Mouse (Mus musculus): ENCODE data around the gene Praf2. TPM values are rescaled to one million over a fixed set of nuclear protein-coding genes. Genes with fewer than 3 reads are reported as not detected.
A peak's percentile ranks its signal among the peaks of the same experiment; 100 is the strongest.
"Not testable (repeated sequence)": the region's sequence is repeated elsewhere in the genome, so short reads cannot be mapped to it uniquely, and the experiment has no call there.

Gene Praf2
- total and polyA plus RNA-seq, 3 experiments = 6.1 to 15.8 (median 6.7) TPM

DNA sequence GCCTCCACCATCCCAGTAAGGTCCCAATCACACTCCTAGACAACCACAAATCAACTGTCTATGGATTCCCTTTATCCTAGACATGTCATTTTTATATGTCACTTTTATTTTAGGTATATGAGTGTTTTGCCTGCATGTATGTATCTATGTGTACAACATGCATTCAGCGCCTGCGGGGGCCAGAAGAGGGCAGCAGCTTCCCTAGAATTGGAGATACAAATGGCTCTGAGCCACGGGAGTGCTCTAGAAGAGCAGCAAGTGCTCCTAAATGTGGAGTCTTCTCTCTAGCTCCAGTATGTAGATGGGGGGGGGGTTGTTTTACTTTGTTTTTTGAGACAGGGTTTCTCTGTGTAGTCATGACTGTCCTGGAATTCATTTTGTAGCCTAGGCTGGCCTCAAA, 25.4 kb downstream of the Praf2 start:
- H3K4me3 ChIP-seq; H3K27me3 ChIP-seq (ENCODE audit: control insufficient read depth, insufficient read depth, low read length); H3K79me2 ChIP-seq (replicated peaks; ENCODE audit: control insufficient read depth, insufficient read depth, low read length); H3K4me1 ChIP-seq (ENCODE audit: control insufficient read depth, insufficient read depth, low read length); H3K9ac ChIP-seq (ENCODE audit: low read depth, low read length); H3K36me3 ChIP-seq (ENCODE audit: control insufficient read depth, insufficient read depth, low read length); H3K27ac ChIP-seq: not testable (repeated sequence)
- TF ChIP-seq CTCF (IDR thresholded peaks at IDR 0.05) = peak; percentile 49
- DNase-seq = peak in 1 of 2 experiments; percentile 26
- intact Hi-C loops (cut with DNase I) = loop anchor here (1.0 kb wide), 1 partner anchor 23 kb away; no protein-coding TSS in a partner anchor
- WGBS = 12% methylated on average over 3 of the region's 3 CpGs

DNA sequence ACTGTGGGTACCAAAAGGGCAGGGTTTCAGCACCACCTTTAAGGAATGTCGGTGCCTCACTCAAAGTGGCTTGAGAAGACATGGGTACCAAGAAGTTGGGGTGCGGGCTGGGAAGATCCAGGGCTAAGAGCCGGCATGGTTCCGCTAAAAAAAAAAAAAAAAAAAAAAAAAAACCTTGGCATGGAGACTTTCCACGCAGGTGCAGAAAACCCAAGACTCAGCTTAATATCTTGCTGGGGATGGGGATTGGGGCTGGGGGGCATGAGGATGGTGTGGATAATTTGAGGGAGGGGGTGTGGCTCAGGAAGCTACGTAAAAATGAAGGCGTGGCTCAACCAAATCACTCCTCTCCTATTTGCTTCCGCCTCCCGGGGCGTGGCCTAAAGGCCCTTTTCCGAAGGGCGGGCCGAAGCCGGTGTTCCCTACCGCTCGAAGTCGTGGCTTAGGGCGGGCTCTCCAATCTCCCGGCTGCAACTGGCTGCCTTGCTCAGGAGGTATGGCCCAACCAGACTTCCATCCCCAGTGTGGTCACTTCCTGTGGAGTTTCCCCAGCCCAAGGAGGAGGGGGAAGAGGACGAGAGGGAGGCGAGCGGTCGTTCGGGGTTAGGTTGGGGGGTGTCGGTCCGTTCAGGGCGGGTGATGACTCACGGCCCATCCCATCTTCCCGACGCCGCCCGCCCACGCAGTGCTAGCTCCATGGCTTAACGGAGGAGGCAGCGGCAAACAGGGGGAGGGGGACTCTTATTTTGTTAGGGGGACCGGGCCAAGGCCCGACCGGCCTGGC, 34.1 kb downstream of the Praf2 start, which contains the start of gene Tfe3:
Gene Tfe3, plus strand, starts transcription at position 424 of the 784 bp plus-strand sequence.
- intact Hi-C loops (cut with DNase I) = no loop called here
- no peaks in the 10 kb centered on the region for H3K27me3 ChIP-seq (ENCODE audit: control insufficient read depth, insufficient read depth, low read length)
- peak; percentile 87 to 95 for DNase-seq
- no peaks in the 10 kb centered on the region for H3K79me2 ChIP-seq (replicated peaks; ENCODE audit: control insufficient read depth, insufficient read depth, low read length)
- TF ChIP-seq CTCF (IDR thresholded peaks at IDR 0.05) (no peak), POLR2A (IDR thresholded peaks at IDR 0.05; ENCODE audit: insufficient read depth, low read depth, low read length) (peak; percentile 81)
- peaks cover 1% of the 10 kb centered on the region for H3K4me1 ChIP-seq (ENCODE audit: control insufficient read depth, insufficient read depth, low read length)
- peak within 1 kb of the TSS; percentile 63 for H3K4me3 ChIP-seq
- WGBS = 24% methylated on average over 38 of the region's 38 CpGs
- H3K36me3 ChIP-seq (ENCODE audit: control insufficient read depth, insufficient read depth, low read length) = peaks cover 5% of the 10 kb centered on the region
- H3K9ac ChIP-seq (ENCODE audit: low read depth, low read length) = peak within 1 kb of the TSS; percentile 92
- H3K27ac ChIP-seq = peak within 1 kb of the TSS; percentile 88

DNA sequence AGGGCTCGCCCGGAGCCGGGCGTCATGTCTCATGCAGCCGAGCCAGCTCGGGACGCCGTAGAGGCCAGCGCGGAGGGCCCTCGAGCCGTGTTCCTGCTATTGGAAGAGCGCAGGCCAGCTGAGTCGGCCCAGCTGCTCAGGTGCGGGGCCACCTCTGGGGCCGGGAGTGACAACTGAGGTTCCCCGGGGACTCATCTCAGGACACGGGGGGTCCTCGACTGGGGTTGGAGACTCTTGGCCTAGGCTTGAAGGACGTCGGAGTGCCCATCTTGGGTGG, 34.6 kb downstream of the Praf2 start:
- Histone ChIP-seq H3K36me3 (ENCODE audit: control insufficient read depth, insufficient read depth, low read length) (peaks cover 5% of the 10 kb centered on the region), H3K9ac (ENCODE audit: low read depth, low read length) (peak overlapping the region; percentile 92), H3K4me1 (ENCODE audit: control insufficient read depth, insufficient read depth, low read length) (peaks cover 1% of the 10 kb centered on the region), H3K27me3 (ENCODE audit: control insufficient read depth, insufficient read depth, low read length) (no peaks in the 10 kb centered on the region), H3K79me2 (replicated peaks; ENCODE audit: control insufficient read depth, insufficient read depth, low read length) (no peaks in the 10 kb centered on the region), H3K27ac (peak overlapping the region; percentile 88), H3K4me3 (peak overlapping the region; percentile 63)
- TF ChIP-seq EP300 (IDR thresholded peaks at IDR 0.05; ENCODE audit: insufficient read depth, low read depth, low read length) = no peak
- TF ChIP-seq POLR2A (IDR thresholded peaks at IDR 0.05; ENCODE audit: insufficient read depth, low read depth, low read length) = no peak
- TF ChIP-seq CTCF (IDR thresholded peaks at IDR 0.05) = no peak
- intact Hi-C loops (cut with DNase I) = no loop called here
- WGBS = 15% methylated on average over 21 of the region's 21 CpGs
- no peak for DNase-seq

DNA sequence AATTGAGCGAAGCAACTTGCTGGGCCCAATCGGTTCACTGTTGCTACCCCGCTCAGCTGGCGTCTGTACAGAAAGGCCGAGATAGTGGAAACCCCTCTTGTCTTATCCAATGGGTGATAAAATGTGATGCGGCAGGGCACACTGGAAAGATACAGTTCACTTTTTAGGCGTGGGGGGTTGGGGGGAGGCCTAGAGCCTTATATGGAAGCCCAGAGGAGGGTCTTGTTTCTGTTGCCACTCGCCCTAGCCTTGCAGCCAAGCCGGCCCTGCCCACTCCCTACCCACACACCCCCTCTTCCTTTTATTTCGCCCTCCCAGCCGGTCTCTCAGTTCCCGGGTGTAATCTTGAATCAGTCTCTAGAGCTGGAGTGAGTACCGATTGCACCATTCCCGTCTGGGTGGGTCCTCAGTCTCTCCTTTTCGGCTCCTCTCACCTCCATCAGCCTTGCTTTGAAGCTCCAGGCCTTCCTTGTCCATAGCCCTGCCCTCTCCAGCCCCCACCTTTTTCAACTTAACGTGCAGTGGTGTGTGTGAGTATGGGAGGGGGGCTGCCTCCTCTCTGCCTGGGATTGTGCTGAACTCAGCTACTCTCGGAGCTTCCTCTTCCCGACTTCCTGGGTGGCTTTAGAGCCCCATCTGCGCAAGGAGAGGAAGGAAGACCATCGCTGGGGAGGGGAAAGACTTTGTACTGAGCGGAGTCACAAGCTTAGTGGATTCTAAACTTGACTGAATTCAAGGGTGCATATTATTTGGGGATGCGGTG, 35.6 kb downstream of the Praf2 start:
- 15% methylated on average over 22 of the region's 22 CpGs for WGBS

DNA sequence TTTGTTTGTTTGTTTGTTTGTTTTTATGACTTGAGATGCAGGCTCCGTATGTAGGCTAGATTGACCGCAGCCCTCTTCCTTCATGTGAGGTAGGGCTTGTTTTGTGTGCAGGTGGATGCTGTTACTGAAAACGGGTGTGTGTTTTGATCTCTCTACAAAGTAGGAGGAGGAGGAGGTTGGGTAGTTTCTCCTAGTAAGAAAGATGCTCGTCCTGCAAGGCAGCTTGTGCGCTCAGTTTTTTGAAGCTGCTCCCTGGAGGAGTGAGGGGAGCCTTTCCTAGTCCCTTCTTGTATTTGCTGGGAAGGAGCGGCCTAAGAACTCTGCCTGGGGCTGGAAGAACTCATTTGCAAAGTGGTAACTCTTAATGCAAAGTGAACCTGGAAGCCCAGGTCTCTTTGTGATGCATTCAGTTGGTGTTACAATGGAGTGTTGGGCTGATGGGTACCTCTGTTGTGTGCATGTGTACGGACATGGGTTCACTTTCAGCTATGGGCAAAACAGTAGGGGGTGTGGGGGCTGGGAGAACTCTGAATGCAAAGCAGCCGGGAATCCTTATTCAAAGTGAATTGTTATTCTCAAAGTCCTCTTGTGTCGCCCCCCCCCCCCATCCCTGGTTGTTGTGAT, 36.5 kb downstream of the Praf2 start:
- peaks cover 5% of the 10 kb centered on the region for H3K36me3 ChIP-seq (ENCODE audit: control insufficient read depth, insufficient read depth, low read length)
- no peaks in the 10 kb centered on the region for H3K27me3 ChIP-seq (ENCODE audit: control insufficient read depth, insufficient read depth, low read length)
- intact Hi-C loops (cut with DNase I) = no loop called here
- H3K9ac ChIP-seq (ENCODE audit: low read depth, low read length) = peak overlapping the region; percentile 25
- WGBS = 18% methylated on average over 9 of the region's 9 CpGs
- no peak for DNase-seq
- H3K4me1 ChIP-seq (ENCODE audit: control insufficient read depth, insufficient read depth, low read length) = peaks cover 1% of the 10 kb centered on the region
- H3K27ac ChIP-seq = peak overlapping the region; percentile 53; the same call in 1 of the 2 replicates
- no peak overlapping the region; the same call in 1 of the 2 replicates for H3K4me3 ChIP-seq
- H3K79me2 ChIP-seq (replicated peaks; ENCODE audit: control insufficient read depth, insufficient read depth, low read length) = no peaks in the 10 kb centered on the region
- TF ChIP-seq CTCF (IDR thresholded peaks at IDR 0.05) (no peak), EP300 (IDR thresholded peaks at IDR 0.05; ENCODE audit: insufficient read depth, low read depth, low read length) (no peak), POLR2A (IDR thresholded peaks at IDR 0.05; ENCODE audit: insufficient read depth, low read depth, low read length) (no peak)

More for the DNA sequence above, 35.6 kb downstream of the Praf2 start:
- H3K36me3 ChIP-seq (ENCODE audit: control insufficient read depth, insufficient read depth, low read length) = peaks cover 5% of the 10 kb centered on the region
- H3K4me1 ChIP-seq (ENCODE audit: control insufficient read depth, insufficient read depth, low read length) = peaks cover 1% of the 10 kb centered on the region
- peak overlapping the region; percentile 63 for H3K4me3 ChIP-seq
- no peaks in the 10 kb centered on the region for H3K79me2 ChIP-seq (replicated peaks; ENCODE audit: control insufficient read depth, insufficient read depth, low read length)
- DNase-seq = peak; percentile 52 to 67
- H3K9ac ChIP-seq (ENCODE audit: low read depth, low read length) = peak overlapping the region; percentile 92
- TF ChIP-seq POLR2A (IDR thresholded peaks at IDR 0.05; ENCODE audit: insufficient read depth, low read depth, low read length) (peak; percentile 32; the same call in 1 of the 2 replicates), EP300 (IDR thresholded peaks at IDR 0.05; ENCODE audit: insufficient read depth, low read depth, low read length) (no peak)
- H3K27me3 ChIP-seq (ENCODE audit: control insufficient read depth, insufficient read depth, low read length) = no peaks in the 10 kb centered on the region
- peak overlapping the region; percentile 88; the same call in 1 of the 2 replicates for H3K27ac ChIP-seq
- intact Hi-C loops (cut with DNase I) = no loop called here

All from heart, adult 2 months (tissue).